Mouse (Mus musculus) heart, postnatal 0 days (tissue): ENCODE measurements around the gene Mbnl2.

Experiments used
- CTCF ChIP-seq: IDR thresholded peaks from 2 replicates; pipeline ENCODE4 v1.5.1; 2016; ENCODE audit warnings: antibody characterized with exemption, control low read depth, low read depth
- EP300 ChIP-seq: IDR thresholded peaks from 2 replicates; pipeline ENCODE4 v1.6.1; 2016; ENCODE audit warnings: antibody characterized with exemption, low read depth

GRCm38 (mm10) chr14:120378002-120378401 lies 102.5 kb downstream of the Mbnl2 start:
- no peak for TF ChIP-seq CTCF
- TF ChIP-seq EP300, result no peak
